Mouse (Mus musculus): ENCODE measurements around the gene Cisd3.

DNA sequence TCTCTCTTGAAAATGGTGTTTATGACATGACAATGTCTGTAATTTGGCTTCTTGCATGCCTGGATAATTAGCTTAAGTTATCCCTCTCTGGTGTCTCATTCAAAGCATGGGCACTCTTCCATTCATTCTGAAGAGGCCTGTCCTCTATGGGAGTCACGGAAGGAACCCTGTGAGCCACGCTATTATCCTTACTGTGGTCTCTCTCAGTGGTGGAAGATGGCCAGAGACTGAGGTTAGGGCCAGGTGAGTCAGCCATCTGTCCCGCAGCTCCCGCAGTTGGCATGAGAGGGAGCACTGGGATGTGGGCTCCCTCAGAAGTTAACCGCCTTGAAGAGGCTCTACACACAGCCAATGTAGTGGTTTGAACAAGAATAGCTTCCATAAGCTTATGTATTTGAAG lies 35.3 kb upstream of the Cisd3 start:
- no peak for TF ChIP-seq POLR2A (IDR thresholded peaks at IDR 0.05; ENCODE audit: borderline replicate concordance, extremely low read depth, insufficient read depth, insufficient read length, poor library complexity, severe bottlenecking)
- no peak for TF ChIP-seq CTCF (IDR thresholded peaks at IDR 0.05; ENCODE audit: borderline replicate concordance, extremely low read depth, insufficient read depth, insufficient read length)
